Mouse (Mus musculus) lung, postnatal 0 days (tissue): ENCODE results near the gene Fibcd1.

Experiments used
- CTCF ChIP-seq: IDR thresholded peaks from 2 replicates; pipeline ENCODE4 v1.5.1; 2016; ENCODE audit warnings: antibody characterized with exemption, mild to moderate bottlenecking
- EP300 ChIP-seq: IDR thresholded peaks from 2 replicates; pipeline ENCODE4 v1.6.1; 2016; ENCODE audit warnings: antibody characterized with exemption, mild to moderate bottlenecking, control low read depth

- TF ChIP-seq CTCF: no peak
- no peak for TF ChIP-seq EP300
Observed at GRCm38 (mm10) chr2:31828311-31828825, 17.4 kb downstream of the Fibcd1 start.
